Mouse (Mus musculus): Measurements from ENCODE around the gene H2-Eb2. TPM values are rescaled to one million over a fixed set of nuclear protein-coding genes. Genes with fewer than 3 reads are reported as not detected.

Gene H2-Eb2
- polyA plus RNA-seq (2012; rRNA removed) (not detected in 2 replicates), polyA plus RNA-seq (2014; fragmentation: Nextera tagmentation; extraction: Ambion mirVana) (not detected in 2 replicates)

DNA sequence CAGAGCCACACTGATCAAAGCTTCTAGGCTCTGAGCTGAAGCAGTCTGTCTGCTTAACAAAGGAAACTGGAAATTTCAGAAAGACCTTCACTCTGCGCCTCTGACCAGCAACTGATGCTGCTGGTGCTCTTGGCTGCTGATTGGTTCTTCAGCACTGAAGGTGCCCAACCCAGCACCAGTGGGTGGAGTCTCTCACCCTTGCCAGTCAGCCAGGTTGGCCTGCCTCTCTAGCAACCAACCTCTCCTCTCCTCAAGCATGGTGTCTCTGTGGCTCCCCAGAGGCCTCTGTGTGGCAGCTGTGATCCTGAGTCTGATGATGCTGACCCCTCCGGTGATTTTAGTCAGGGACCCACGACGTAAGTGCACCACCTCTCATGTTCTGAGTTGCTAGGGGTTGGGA, at the start of gene H2-Eb2:
H2-Eb2 (plus strand) TSS at position 230 of the 400 bp plus-strand sequence.
- no peaks in the 10 kb centered on the region for H3K4me1 ChIP-seq (ENCODE audit: control insufficient read depth, insufficient read depth, low read length)
- no peak within 1 kb of the TSS for H3K9ac ChIP-seq (ENCODE audit: low read depth, low read length, severe bottlenecking)
- 48% methylated on average over 4 of the region's 4 CpGs for WGBS
- no peaks in the 10 kb centered on the region for H3K9me3 ChIP-seq (ENCODE audit: control insufficient read depth, low read length)
- TF ChIP-seq POLR2A (IDR thresholded peaks at IDR 0.05; ENCODE audit: borderline replicate concordance, extremely low read depth, insufficient read depth, insufficient read length), result no peak
- H3K36me3 ChIP-seq (ENCODE audit: control insufficient read depth, insufficient read depth, low read length), result no peaks in the 10 kb centered on the region
- H3K27me3 ChIP-seq (ENCODE audit: control insufficient read depth, insufficient read depth, low read length), result no peaks in the 10 kb centered on the region
- ATAC-seq (ENCODE audit: low FRiP score, low read depth) (no peak), DNase-seq (ENCODE audit: low spot score) (no peak)
- H3K4me2 ChIP-seq (replicated peaks; ENCODE audit: low read depth, low read length, severe bottlenecking), result no peak within 1 kb of the TSS
- H3K4me3 ChIP-seq (replicated peaks; ENCODE audit: low read length), result no peak within 1 kb of the TSS
- H3K27ac ChIP-seq (replicated peaks; ENCODE audit: low read depth, low read length), result no peak within 1 kb of the TSS

GRCm38 (mm10) chr17:34280499-34281038, 44.9 kb upstream of the H2-Eb2 start:
- H3K4me3 ChIP-seq (replicated peaks; ENCODE audit: low read length), result no peak overlapping the region
- no peak overlapping the region for H3K9ac ChIP-seq (ENCODE audit: low read depth, low read length, severe bottlenecking)
- no peaks in the 10 kb centered on the region for H3K36me3 ChIP-seq (ENCODE audit: control insufficient read depth, insufficient read depth, low read length)
- H3K9me3 ChIP-seq (ENCODE audit: control insufficient read depth, low read length), result no peaks in the 10 kb centered on the region
- no peaks in the 10 kb centered on the region for H3K4me1 ChIP-seq (ENCODE audit: control insufficient read depth, insufficient read depth, low read length)
- DNase-seq (ENCODE audit: low spot score), result no peak
- WGBS, result 81% methylated on average over 1 of the region's 1 CpGs
- no peak for TF ChIP-seq POLR2A (IDR thresholded peaks at IDR 0.05; ENCODE audit: borderline replicate concordance, extremely low read depth, insufficient read depth, insufficient read length)
- H3K4me2 ChIP-seq (replicated peaks; ENCODE audit: low read depth, low read length, severe bottlenecking), result no peak overlapping the region
- H3K27ac ChIP-seq (replicated peaks; ENCODE audit: low read depth, low read length), result no peak overlapping the region
- ATAC-seq (ENCODE audit: low FRiP score, low read depth), result no peak
- no peaks in the 10 kb centered on the region for H3K27me3 ChIP-seq (ENCODE audit: control insufficient read depth, insufficient read depth, low read length)

DNA sequence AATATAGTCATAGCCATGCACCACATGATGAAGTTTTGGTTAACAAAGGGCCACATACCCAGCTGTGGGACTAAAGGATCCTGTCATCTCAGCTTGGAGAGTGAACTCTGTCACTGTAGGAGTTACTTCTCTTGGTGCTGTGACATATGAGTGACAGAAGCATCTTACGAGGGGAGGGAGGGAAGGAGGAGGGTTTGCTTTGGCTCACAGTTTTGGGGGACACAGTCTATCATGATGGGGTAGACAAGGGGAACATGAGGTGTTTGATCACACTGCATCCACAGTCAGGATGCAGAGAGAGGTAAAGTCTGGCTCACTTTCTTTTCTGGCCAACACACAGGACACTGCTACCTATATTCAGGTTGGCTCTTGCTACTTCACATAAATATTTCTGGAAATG, 43.6 kb upstream of the H2-Eb2 start:
- no peak for DNase-seq (ENCODE audit: low spot score)
- no peak overlapping the region for H3K9ac ChIP-seq (ENCODE audit: low read depth, low read length, severe bottlenecking)
- 50% methylated on average over 1 of the region's 1 CpGs for WGBS
- H3K27me3 ChIP-seq (ENCODE audit: control insufficient read depth, insufficient read depth, low read length), result no peaks in the 10 kb centered on the region
- H3K36me3 ChIP-seq (ENCODE audit: control insufficient read depth, insufficient read depth, low read length), result no peaks in the 10 kb centered on the region
- ATAC-seq (ENCODE audit: low FRiP score, low read depth), result no peak
- H3K4me2 ChIP-seq (replicated peaks; ENCODE audit: low read depth, low read length, severe bottlenecking), result no peak overlapping the region
- H3K4me3 ChIP-seq (replicated peaks; ENCODE audit: low read length), result no peak overlapping the region
- H3K4me1 ChIP-seq (ENCODE audit: control insufficient read depth, insufficient read depth, low read length), result no peaks in the 10 kb centered on the region
- H3K9me3 ChIP-seq (ENCODE audit: control insufficient read depth, low read length), result no peaks in the 10 kb centered on the region
- TF ChIP-seq POLR2A (IDR thresholded peaks at IDR 0.05; ENCODE audit: borderline replicate concordance, extremely low read depth, insufficient read depth, insufficient read length), result no peak
- no peak overlapping the region for H3K27ac ChIP-seq (replicated peaks; ENCODE audit: low read depth, low read length)

DNA sequence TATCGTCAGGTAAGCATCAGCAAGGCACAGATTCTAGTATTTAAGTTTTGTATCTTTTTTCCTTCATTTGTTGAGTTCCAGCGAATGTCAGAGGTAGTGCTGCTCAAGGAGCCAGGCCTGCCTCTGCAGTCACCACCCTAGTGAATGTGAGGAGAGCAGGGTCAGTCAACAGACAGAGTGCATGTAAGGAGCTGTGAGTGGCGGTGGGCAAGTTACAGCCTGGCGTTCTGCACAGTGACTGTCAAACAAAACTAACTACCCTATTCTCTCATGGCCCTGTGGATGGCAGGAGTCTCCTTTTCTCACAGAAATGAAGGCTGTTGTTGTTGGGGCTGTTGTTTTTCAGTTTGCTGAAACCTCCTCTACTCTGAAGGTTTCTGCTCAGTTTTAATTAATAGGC, 40.1 kb upstream of the H2-Eb2 start:
- no peak for DNase-seq (ENCODE audit: low spot score)
- Histone ChIP-seq H3K9me3 (ENCODE audit: control insufficient read depth, low read length) (no peaks in the 10 kb centered on the region), H3K4me1 (ENCODE audit: control insufficient read depth, insufficient read depth, low read length) (no peaks in the 10 kb centered on the region), H3K4me2 (replicated peaks; ENCODE audit: low read depth, low read length, severe bottlenecking) (no peak overlapping the region), H3K4me3 (replicated peaks; ENCODE audit: low read length) (no peak overlapping the region), H3K36me3 (ENCODE audit: control insufficient read depth, insufficient read depth, low read length) (no peaks in the 10 kb centered on the region), H3K9ac (ENCODE audit: low read depth, low read length, severe bottlenecking) (no peak overlapping the region), H3K27me3 (ENCODE audit: control insufficient read depth, insufficient read depth, low read length) (no peaks in the 10 kb centered on the region), H3K27ac (replicated peaks; ENCODE audit: low read depth, low read length) (no peak overlapping the region)
- no peak for TF ChIP-seq POLR2A (IDR thresholded peaks at IDR 0.05; ENCODE audit: borderline replicate concordance, extremely low read depth, insufficient read depth, insufficient read length)
- ATAC-seq (ENCODE audit: low FRiP score, low read depth), result no peak
- WGBS, result 73% methylated on average over 4 of the region's 4 CpGs

GRCm38 (mm10) chr17:34285848-34286247, 39.6 kb upstream of the H2-Eb2 start:
- Histone ChIP-seq H3K4me2 (replicated peaks; ENCODE audit: low read depth, low read length, severe bottlenecking) (no peak overlapping the region), H3K27ac (replicated peaks; ENCODE audit: low read depth, low read length) (no peak overlapping the region), H3K9ac (ENCODE audit: low read depth, low read length, severe bottlenecking) (no peak overlapping the region), H3K4me1 (ENCODE audit: control insufficient read depth, insufficient read depth, low read length) (no peaks in the 10 kb centered on the region), H3K4me3 (replicated peaks; ENCODE audit: low read length) (no peak overlapping the region), H3K9me3 (ENCODE audit: control insufficient read depth, low read length) (no peaks in the 10 kb centered on the region), H3K27me3 (ENCODE audit: control insufficient read depth, insufficient read depth, low read length) (no peaks in the 10 kb centered on the region), H3K36me3 (ENCODE audit: control insufficient read depth, insufficient read depth, low read length) (no peaks in the 10 kb centered on the region)
- 36% methylated on average over 4 of the region's 4 CpGs for WGBS
- DNase-seq (ENCODE audit: low spot score) (no peak), ATAC-seq (ENCODE audit: low FRiP score, low read depth) (no peak)
- no peak for TF ChIP-seq POLR2A (IDR thresholded peaks at IDR 0.05; ENCODE audit: borderline replicate concordance, extremely low read depth, insufficient read depth, insufficient read length)

DNA sequence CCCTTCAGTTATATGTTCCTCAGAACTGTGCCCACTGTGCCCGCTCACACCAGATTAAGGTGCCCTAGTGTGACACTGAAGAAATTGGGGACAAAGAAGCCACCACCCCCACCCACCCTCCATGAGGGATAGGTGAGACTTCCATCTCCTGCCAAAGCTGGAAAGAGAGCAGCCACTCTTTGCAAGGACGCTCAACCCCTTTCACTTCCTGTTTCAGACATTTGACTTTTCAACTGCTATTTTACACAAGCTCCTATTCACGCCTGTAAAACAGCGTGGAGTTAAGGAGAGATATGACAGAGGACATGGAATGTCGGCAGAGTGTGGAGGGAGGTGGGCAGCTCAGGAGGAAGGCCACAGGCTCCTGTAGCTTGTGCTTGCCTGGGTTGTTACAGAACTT, 39.0 kb upstream of the H2-Eb2 start:
- Histone ChIP-seq H3K4me3 (replicated peaks; ENCODE audit: low read length) (no peak overlapping the region), H3K36me3 (ENCODE audit: control insufficient read depth, insufficient read depth, low read length) (no peaks in the 10 kb centered on the region), H3K27ac (replicated peaks; ENCODE audit: low read depth, low read length) (no peak overlapping the region), H3K4me2 (replicated peaks; ENCODE audit: low read depth, low read length, severe bottlenecking) (no peak overlapping the region), H3K27me3 (ENCODE audit: control insufficient read depth, insufficient read depth, low read length) (no peaks in the 10 kb centered on the region), H3K4me1 (ENCODE audit: control insufficient read depth, insufficient read depth, low read length) (no peaks in the 10 kb centered on the region), H3K9ac (ENCODE audit: low read depth, low read length, severe bottlenecking) (no peak overlapping the region), H3K9me3 (ENCODE audit: control insufficient read depth, low read length) (no peaks in the 10 kb centered on the region)
- ATAC-seq (ENCODE audit: low FRiP score, low read depth), result no peak
- 69% methylated on average over 5 of the region's 5 CpGs for WGBS
- DNase-seq (ENCODE audit: low spot score), result no peak
- TF ChIP-seq POLR2A (IDR thresholded peaks at IDR 0.05; ENCODE audit: borderline replicate concordance, extremely low read depth, insufficient read depth, insufficient read length), result no peak

All from limb, embryonic 14.5 days (tissue).